Mouse (Mus musculus) liver (tissue): ENCODE measurements around the gene Tiam1.

Experiments used
- DNase-seq: peaks from one replicate; pipeline ENCODE4 v3.0.0-alpha.2; 2020; ENCODE audit warnings: mixed read lengths

Gene Tiam1

GRCm38 (mm10) chr16:90142574-90143415, 774 bp downstream of the Tiam1 start:
- DNase-seq = peak; percentile 64

- DNase-seq = no peak
Observed at GRCm38 (mm10) chr16:90142247-90142573, 1.4 kb downstream of the Tiam1 start.

GRCm38 (mm10) chr16:90141556-90141955, 2.0 kb downstream of the Tiam1 start:
- DNase-seq = no peak

GRCm38 (mm10) chr16:90140571-90140970, 3.0 kb downstream of the Tiam1 start:
- no peak for DNase-seq

- DNase-seq = no peak
Observed at GRCm38 (mm10) chr16:90139696-90140095, 3.9 kb downstream of the Tiam1 start.

- DNase-seq = no peak
Observed at GRCm38 (mm10) chr16:90138151-90138550, 5.4 kb downstream of the Tiam1 start.

GRCm38 (mm10) chr16:90137175-90137574, 6.4 kb downstream of the Tiam1 start:
- no peak for DNase-seq

- DNase-seq = no peak
Observed at GRCm38 (mm10) chr16:90135580-90135979, 8.0 kb downstream of the Tiam1 start.

GRCm38 (mm10) chr16:90134351-90134750, 9.2 kb downstream of the Tiam1 start:
- DNase-seq = no peak

GRCm38 (mm10) chr16:90132816-90133215, 10.8 kb downstream of the Tiam1 start:
- no peak for DNase-seq

- DNase-seq = no peak
Observed at GRCm38 (mm10) chr16:90132331-90132730, 11.2 kb downstream of the Tiam1 start.

GRCm38 (mm10) chr16:90128817-90129587, 14.6 kb downstream of the Tiam1 start:
- no peak for DNase-seq

- no peak for DNase-seq
Observed at GRCm38 (mm10) chr16:90128361-90128760, 15.2 kb downstream of the Tiam1 start.

- no peak for DNase-seq
Observed at GRCm38 (mm10) chr16:90125318-90126314, 18.0 kb downstream of the Tiam1 start.

GRCm38 (mm10) chr16:90123091-90123490, 20.5 kb downstream of the Tiam1 start:
- DNase-seq = no peak

- DNase-seq = no peak
Observed at GRCm38 (mm10) chr16:90122439-90122838, 21.1 kb downstream of the Tiam1 start.

GRCm38 (mm10) chr16:90121799-90122198, 21.8 kb downstream of the Tiam1 start:
- no peak for DNase-seq

GRCm38 (mm10) chr16:90119969-90120368, 23.6 kb downstream of the Tiam1 start:
- no peak for DNase-seq

- DNase-seq = no peak
Observed at GRCm38 (mm10) chr16:90116637-90117182, 26.9 kb downstream of the Tiam1 start.

- DNase-seq = no peak
Observed at GRCm38 (mm10) chr16:90112577-90113155, 30.9 kb downstream of the Tiam1 start.

GRCm38 (mm10) chr16:90109500-90109899, 34.1 kb downstream of the Tiam1 start:
- no peak for DNase-seq
